Mouse (Mus musculus) cerebellum, adult 2 months (tissue): Measurements from ENCODE around the gene Ak8.

Experiments
- CTCF ChIP-seq: fragments of 200-500 bp; IDR thresholded peaks from 2 replicates; pipeline ENCODE4 v1.5.1; 2011; ENCODE audit warnings: low read depth, mild to moderate bottlenecking, control low read depth, low read length, moderate library complexity, borderline replicate concordance; ENCODE audit not compliant: insufficient read depth
- POLR2A ChIP-seq: fragments of 200-500 bp; IDR thresholded peaks from 2 replicates; pipeline ENCODE4 v1.6.1; 2011; ENCODE audit warnings: low read length, control low read depth, borderline replicate concordance; ENCODE audit not compliant: insufficient read depth

DNA sequence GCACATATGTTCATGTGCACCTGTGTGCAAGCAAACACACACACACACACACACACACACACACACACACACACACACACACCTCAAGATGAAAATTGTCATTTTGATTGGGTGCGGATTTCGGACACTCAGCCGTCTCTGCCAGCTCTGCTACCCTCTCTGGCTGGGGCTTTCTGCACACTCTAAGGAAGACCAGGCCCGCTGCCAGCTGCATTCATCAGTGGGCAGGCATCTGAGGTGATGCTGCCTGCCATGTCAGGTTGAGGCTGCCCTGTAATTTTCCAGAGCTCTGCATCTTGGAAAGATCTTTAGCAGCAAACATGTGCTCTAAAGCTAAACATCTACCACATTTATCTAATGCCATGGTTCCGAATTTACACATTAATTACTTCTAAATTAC lies 37.1 kb downstream of the Ak8 start:
- TF ChIP-seq CTCF (no peak), POLR2A (no peak)
